Mouse (Mus musculus): Measurements from ENCODE around the gene Abca3. TPM values are rescaled to one million over a fixed set of nuclear protein-coding genes. Genes with fewer than 3 reads are reported as not detected.

Abca3 gene
- 10 to 100 TPM; 43.3 to 52.2 TPM for total RNA-seq (2023)

DNA sequence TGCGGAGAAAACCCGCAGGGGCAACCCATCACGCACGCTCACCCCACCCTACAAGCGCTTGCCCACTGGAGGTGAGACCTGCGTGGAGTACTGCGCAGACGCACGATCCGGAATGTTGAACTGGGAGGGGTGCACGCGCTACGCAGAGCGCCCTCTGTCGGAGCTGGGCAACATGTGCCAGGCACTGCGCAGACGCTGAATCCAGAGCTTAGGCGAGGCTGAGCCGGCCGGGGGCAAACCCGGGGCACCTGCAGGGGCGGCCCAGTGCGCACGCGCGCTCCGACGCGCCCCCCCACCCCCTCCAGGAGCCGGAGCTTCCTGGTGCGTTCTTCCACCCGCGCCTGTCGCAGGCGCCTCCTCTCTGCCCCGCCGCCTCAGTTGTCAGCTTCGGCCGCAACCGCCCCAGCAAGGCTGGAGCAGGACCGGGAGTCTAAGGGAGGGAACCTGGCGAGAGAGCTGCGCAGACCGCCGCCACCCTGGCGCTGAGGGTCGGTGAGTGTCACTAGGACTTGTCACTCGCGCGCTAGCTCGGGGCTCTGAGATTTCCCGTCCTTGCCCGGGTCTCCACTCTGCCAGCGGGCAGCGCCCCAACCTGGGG is at the start of gene Abca3:
TSS of gene Abca3 (plus strand) at position 191 of the 598 bp plus-strand sequence.

DNA sequence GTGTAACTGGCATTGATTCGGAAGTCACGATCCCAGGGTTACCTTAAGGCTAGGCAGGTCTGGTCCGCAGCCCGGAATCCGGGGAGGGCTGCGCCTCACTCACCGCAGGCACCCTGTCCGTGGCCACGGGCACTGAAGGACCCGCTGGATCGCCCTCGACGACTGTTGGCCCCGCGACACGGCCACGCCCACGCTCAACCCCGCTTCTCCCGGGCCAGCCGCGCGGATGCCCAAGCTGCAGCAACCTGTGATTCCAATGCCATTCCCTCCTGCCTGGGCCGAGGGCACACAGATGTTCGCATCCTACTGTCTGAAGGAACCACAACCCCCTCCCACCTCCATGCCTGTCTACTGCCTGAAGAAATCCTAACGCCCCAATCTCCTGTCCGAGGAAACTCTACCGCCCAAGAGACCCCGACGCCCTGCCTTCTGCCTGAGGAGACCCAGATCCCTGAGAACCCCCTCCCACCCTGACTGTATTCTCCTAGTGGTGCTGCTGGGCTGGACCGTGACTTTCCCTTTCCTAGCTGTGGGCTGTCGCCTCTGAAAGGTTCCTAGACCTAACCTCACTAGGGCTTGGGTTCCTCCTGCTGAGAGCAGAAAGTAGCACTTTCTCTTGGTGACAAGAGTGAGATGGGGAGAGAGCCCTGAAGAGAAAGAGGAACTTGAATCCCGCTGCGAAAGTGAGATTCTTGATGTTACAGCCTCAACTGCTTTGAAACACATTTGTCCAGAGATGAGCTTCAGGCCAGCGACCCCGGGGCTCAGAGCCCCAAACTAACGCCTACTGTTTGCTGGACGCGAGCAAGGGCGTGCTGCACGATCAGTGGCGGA is 607 bp upstream of the Abca3 start, which contains the start of gene Abca17:
TSS of gene Abca17 (minus strand) at position 143 of the 834 bp plus-strand sequence.

DNA sequence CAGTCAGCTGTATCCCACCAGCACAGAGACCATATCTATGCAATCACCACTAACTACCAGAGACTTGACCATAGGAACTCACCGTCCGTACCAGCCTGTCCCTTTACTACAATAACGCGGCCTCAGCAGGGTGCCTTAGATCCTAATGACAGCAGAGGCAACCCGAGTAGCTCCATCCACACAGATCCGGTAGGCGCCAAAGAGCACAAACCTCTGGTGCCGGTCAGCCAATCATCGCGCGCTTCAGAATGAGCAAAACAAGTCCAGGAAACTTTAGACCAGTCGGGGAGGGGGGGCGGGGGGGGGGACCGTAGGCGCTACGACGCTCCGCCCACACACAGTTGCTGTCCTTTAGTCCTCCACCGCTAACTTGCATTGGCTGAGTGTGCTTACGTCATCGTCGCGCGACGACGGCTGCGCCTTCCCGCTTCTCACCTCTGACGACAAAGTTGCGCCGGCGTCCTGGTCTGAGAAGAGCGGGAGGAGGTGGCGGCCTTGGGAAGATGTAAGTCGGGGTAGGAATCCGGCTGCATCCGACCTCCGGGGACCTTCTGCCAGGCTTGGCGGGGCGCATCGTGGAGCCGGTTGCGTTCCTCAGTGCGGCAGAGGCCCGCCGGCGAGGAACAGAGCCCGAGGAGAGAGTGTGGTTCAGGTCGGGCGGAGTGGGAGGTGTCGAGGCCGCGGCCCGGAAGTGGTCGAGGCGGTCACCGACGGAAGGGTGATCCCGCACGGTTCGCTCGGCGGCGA is 62.7 kb downstream of the Abca3 start, which contains the start of gene Rnps1:
TSS of gene Rnps1 (plus strand) at position 336 of the 747 bp plus-strand sequence.

DNA sequence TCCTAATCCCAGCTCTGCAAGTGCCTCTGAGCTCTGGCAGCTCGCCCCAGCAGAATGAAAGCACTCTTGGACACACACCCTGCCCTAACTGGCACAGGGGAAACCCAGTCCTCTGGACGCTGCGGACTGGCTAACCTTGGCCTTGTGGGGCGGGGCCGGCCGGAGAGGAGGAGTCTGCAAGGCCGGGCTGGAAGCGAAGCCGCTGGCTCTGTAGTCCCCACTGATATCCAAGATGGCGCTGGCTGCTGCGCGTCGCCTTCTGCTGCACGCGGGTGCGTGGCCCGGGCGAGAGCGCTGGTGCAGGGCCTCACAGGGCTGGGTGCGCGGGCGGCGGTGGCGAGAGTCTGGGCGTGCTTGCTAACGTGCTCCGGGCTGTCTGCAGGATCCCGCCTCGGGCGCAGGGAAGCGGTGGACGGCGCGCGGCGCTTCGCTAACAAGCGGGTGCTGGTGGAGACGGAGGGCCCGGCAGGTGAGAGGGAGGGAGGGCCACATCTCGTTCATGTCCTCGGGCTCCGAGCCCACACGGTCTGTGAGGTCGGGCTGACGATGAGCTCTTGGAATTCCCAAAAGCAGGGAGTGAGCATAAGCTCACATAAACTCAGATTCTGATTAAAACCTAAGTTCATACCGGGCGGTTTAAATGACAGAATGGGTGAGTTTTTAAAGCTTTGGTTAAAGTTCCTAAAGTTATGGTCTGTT is 74.9 kb downstream of the Abca3 start, which contains the start of gene Eci1:
TSS of gene Eci1 (plus strand) at position 171 of the 699 bp plus-strand sequence.

DNA sequence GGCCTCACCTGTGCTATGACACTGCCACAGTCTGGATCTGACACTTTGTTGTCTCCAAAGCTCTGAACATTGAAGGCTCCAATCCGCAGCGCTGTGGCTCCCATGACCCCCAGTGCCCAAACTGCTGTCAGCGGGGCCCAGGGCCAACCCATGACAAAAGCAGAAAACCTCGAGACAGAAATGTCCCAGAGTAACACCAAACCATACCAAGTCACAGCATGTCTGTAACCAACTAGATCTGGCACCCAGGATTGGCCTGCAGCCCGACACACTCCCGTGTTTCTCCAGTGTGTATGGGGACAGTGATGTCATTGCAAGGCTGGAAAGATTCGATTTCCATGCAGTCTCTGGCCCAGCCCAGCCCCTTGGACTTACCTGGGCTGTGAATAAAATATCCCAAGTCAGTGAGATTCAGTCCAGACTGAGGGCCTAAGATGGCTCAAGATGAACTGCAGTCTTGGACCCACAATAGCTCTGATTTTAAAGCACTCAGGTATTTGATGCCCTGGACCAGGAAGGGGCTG is 90.9 kb downstream of the Abca3 start, which contains the start of gene Dnase1l2:
TSS of gene Dnase1l2 (minus strand) at position 474 of the 524 bp plus-strand sequence.

Other genes with a start within 250 kb of the Abca3 start
- gene Pdpk1, start 201.0 kb upstream of the Abca3 start, total RNA-seq (2023), result 100 to 1,000 TPM in 1 of 2 experiments, 10 to 100 TPM in 1; 95.5 to 101 TPM
- gene Amdhd2, start 188.2 kb upstream of the Abca3 start, total RNA-seq (2023), result 10 to 100 TPM; 27.0 to 27.6 TPM
- 100 to 1,000 TPM; 144 to 153 TPM for gene Atp6v0c, start 182.2 kb upstream of the Abca3 start, total RNA-seq (2023)
- gene Tbc1d24, start 146.4 kb upstream of the Abca3 start, total RNA-seq (2023), result 1 to 10 TPM; 1.2 to 1.6 TPM
- gene Ntn3, start 142.4 kb upstream of the Abca3 start, total RNA-seq (2023), result under 1 TPM; 0.17 to 0.30 TPM
- 1 to 10 TPM; 7.3 to 8.3 TPM for gene Tedc2, start 131.1 kb upstream of the Abca3 start, total RNA-seq (2023)
- gene Ccnf, start 100.5 kb upstream of the Abca3 start, total RNA-seq (2023), result 10 to 100 TPM in 1 of 2 experiments, 1 to 10 TPM in 1; 7.7 to 10.2 TPM
- under 1 TPM in 1 of 2 experiments, not detected in 1; 0.23 TPM for gene Abca17, start 882 bp upstream of the Abca3 start, total RNA-seq (2023)
- 100 to 1,000 TPM; 153 to 159 TPM for gene Rnps1, start 62.6 kb downstream of the Abca3 start, total RNA-seq (2023)
- 10 to 100 TPM; 17.3 to 17.4 TPM for gene Eci1, start 74.7 kb downstream of the Abca3 start, total RNA-seq (2023)
- gene Dnase1l2, start 91.2 kb downstream of the Abca3 start, total RNA-seq (2023), result 1 to 10 TPM; 5.6 to 6.0 TPM
- 10 to 100 TPM; 64.4 to 88.9 TPM for gene E4f1, start 118.4 kb downstream of the Abca3 start, total RNA-seq (2023)
- 10 to 100 TPM; 15.5 to 17.4 TPM for gene Pgp, start 118.4 kb downstream of the Abca3 start, total RNA-seq (2023)
- 1 to 10 TPM in 1 of 2 experiments, under 1 TPM in 1; 0.76 to 1.2 TPM for gene Bricd5, start 121.9 kb downstream of the Abca3 start, total RNA-seq (2023)
- gene Mlst8, start 127.1 kb downstream of the Abca3 start, total RNA-seq (2023), result 10 to 100 TPM; 27.6 to 29.2 TPM
- not detected for gene Caskin1, start 136.7 kb downstream of the Abca3 start, total RNA-seq (2023)
- 100 to 1,000 TPM; 162 to 172 TPM for gene Traf7, start 176.0 kb downstream of the Abca3 start, total RNA-seq (2023)
- 1 to 10 TPM; 1.8 to 2.0 TPM for gene Rab26, start 182.3 kb downstream of the Abca3 start, total RNA-seq (2023)
- gene Pkd1, start 197.9 kb downstream of the Abca3 start, total RNA-seq (2023), result 100 to 1,000 TPM; 103 to 104 TPM